Mouse (Mus musculus): ENCODE results near the gene Zscan2. TPM values are rescaled to one million over a fixed set of nuclear protein-coding genes. Genes with fewer than 3 reads are reported as not detected.
"Not testable (repeated sequence)": the region's sequence is repeated elsewhere in the genome, so short reads cannot be mapped to it uniquely, and the experiment has no call there.

The Zscan2 gene
- 1.5 TPM in 1 of 2 replicates, not detected in the other for polyA plus RNA-seq (2012; ENCODE audit: insufficient read depth, insufficient read length, missing spikeins)

DNA sequence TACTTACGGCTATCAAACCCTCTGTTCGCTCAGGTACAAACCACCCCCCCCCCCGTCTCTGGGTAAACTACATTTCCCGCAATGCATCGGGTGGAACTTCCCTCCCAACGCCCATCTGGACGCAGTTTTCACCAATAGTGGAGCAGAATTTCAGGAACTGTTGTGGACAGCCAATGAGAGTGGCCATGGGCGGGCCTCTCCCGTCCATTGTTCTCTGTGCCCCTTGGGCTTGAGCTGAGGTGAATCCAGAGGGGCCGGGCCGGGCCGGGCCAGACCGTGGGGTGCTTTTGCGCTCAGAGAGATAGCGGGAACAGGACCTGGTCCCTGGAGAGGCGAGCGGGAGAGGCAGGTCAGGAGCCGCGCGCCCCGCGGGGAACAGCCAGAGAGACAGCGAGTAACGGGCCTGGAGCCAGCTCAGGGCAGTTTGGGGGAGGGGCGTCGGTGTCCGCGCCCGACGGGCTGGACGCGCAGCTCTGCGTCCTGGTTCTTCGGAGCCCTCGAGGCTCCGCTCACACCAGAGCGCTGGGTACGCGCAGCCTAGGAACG is at the start of gene Zscan2:
TSS of gene Zscan2 (plus strand) at position 192 of the 546 bp plus-strand sequence.
- peak within 1 kb of the TSS; percentile 77 for H3K27ac ChIP-seq (replicated peaks; ENCODE audit: low read depth, low read length)
- peak within 1 kb of the TSS; percentile 98 for H3K4me3 ChIP-seq (ENCODE audit: insufficient read depth, low read depth, low read length)
- peaks cover 4% of the 10 kb centered on the region for H3K4me1 ChIP-seq (ENCODE audit: control insufficient read depth, insufficient read depth, insufficient read length, low read length)

DNA sequence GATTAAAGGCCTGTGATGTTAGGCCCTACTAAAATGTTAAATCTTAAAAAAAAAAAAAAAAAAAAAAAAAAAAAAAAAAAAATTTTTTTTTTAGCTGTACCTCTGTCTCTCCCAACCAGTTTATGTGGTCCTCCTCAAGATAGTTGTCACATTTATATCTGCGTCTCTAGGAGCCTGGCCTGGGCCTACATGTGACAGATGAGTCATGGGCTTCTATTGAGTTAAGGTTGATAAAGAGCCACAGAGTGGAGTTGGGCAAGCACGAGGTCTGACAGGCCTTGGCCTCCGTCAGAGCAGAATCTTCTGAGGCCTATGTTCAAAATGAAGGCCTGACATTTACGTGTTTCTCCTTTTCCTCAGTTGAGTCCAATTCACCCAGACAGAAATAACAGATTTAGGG is 47.3 kb upstream of the Zscan2 start:
- Histone ChIP-seq H3K27ac (replicated peaks; ENCODE audit: low read depth, low read length) (no peak overlapping the region), H3K4me3 (ENCODE audit: insufficient read depth, low read depth, low read length) (no peak overlapping the region), H3K4me1 (ENCODE audit: control insufficient read depth, insufficient read depth, insufficient read length, low read length) (no peaks in the 10 kb centered on the region)

DNA sequence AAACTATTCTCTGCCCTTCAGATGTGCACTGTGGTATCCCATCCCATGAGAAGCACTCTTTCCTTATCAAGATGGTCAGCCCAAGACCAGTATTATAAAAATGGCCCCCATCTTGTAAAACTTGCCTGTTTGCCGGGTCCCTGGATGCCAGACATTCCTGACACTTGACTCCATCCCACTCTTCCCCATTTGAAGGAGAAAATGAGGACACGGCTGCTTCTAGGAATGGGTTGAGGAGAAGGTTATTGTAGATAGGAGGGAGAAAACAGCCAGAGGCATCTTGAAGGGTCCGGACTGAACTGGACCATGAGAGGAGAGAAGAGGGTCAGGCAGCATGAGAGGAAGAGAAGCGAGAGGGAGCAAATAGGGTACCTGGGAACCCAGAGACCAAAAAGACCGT is 44.1 kb upstream of the Zscan2 start:
- Histone ChIP-seq H3K4me3 (ENCODE audit: insufficient read depth, low read depth, low read length) (no peak overlapping the region), H3K27ac (replicated peaks; ENCODE audit: low read depth, low read length) (no peak overlapping the region), H3K4me1 (ENCODE audit: control insufficient read depth, insufficient read depth, insufficient read length, low read length) (no peaks in the 10 kb centered on the region)

DNA sequence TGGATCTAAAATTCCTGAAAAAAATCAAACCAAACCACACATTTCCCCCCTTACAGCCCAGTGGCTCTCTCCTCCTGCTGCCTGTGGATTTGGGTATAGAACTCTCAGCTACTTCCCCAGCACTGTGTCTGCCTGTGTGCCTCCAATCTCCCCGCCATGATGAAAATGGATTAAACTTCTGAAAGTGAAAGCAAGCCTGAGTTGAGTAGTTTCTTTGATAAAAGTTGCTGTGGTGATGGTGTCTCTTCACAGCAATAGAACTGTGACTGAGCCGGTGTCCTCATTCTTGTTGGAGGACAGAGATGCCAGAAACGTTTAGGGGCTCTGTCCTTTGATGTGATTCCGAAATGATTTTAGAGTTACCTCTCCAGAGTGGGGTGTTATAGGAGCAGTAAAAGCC is 39.9 kb upstream of the Zscan2 start:
- Histone ChIP-seq H3K27ac (replicated peaks; ENCODE audit: low read depth, low read length) (no peak overlapping the region), H3K4me3 (ENCODE audit: insufficient read depth, low read depth, low read length) (no peak overlapping the region), H3K4me1 (ENCODE audit: control insufficient read depth, insufficient read depth, insufficient read length, low read length) (peaks cover 2% of the 10 kb centered on the region; the same call in 1 of the 2 replicates)

DNA sequence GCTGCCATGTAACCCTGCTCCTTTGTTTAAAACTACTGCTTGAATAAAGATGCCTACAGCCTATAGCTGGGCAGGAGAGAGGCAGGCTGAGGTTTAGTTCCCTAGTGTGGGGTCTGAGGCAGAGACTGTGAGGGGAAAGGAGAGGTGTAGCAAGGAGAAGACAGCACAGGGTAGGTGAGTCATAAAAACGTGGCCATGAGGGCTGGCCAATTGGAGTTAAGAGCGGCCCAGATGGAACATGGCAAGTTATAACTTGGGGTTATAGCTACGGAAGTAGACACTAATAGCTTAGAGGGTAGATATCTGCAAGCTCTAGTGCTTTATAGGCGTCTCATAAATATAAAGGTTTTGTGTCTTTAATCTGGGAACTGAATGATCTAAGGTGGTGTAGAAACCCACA is 37.5 kb upstream of the Zscan2 start:
- no peak overlapping the region for H3K4me3 ChIP-seq (ENCODE audit: insufficient read depth, low read depth, low read length)
- H3K4me1 ChIP-seq (ENCODE audit: control insufficient read depth, insufficient read depth, insufficient read length, low read length), result peaks cover 2% of the 10 kb centered on the region; the same call in 1 of the 2 replicates
- H3K27ac ChIP-seq (replicated peaks; ENCODE audit: low read depth, low read length), result no peak overlapping the region

DNA sequence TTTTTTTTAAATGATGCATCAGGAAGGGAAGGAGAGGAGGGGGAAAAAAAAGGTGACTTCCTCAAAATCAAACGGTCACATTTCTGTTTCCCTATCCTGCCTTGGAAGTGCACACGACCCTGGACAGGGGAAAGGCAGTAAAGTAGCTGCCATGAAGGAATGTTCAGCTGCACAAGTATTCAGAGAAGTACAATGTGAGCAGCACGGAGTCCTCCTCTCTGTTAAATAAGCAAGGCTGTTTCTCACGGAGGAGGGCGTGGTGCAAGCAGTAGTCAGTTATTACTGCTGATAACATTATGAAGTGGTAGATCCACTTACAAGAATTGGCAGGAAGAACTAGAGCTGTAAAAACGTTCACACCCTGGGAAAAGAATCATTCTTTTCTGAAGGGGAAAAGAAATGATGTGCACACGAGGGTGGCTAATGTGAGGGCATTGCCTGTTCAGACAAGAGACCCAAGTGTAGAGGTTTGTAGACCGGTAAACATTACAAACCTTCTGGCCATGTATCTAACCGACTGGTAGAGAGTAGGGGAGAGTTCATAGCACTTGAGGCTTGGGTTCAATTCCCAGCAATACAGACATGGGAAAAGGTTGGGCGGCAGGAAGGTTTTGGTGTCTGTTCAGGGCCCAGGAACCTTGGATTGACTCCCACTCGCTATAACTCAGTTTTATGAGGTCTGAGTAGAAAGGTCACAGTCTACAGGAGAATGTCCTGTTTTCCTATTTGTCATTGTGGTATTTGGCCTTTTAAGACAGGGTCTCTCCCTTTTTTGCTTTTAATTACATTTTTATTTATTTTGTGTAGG is 36.6 kb upstream of the Zscan2 start:
- Histone ChIP-seq H3K27ac (replicated peaks; ENCODE audit: low read depth, low read length) (no peak overlapping the region), H3K4me3 (ENCODE audit: insufficient read depth, low read depth, low read length) (no peak overlapping the region), H3K4me1 (ENCODE audit: control insufficient read depth, insufficient read depth, insufficient read length, low read length) (peaks cover 2% of the 10 kb centered on the region; the same call in 1 of the 2 replicates)

DNA sequence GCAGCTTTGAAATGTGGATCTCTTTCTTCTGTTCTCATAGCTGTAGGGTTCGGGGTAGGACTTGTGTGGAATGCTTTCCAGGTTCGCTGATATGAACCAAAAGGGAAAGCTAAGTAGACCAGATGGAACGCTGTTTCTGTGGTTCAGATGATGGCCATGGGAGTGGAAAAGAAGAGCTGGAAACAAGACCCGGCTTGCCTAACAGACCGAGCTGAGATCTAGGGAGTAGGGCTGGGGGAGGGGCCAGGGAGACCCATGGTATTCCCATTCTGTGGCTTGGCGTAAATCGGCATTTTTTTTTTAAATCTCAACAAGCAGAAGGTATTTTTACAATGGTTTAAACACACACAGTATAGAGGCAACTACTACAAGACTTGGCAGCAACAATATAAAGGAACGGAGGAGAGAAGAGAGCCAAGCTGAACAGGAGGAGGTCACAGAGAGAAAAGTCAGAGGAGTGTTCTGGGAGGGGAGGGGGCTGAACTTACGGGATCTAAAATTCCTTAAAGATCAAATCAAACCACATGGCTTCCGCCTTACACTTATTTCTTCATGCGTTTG is 34.8 kb upstream of the Zscan2 start, which contains the start of gene Iqgap1:
TSS of gene Iqgap1 (minus strand) at position 132 of the 561 bp plus-strand sequence.
- H3K27ac ChIP-seq (replicated peaks; ENCODE audit: low read depth, low read length), result no peak within 1 kb of the TSS
- H3K4me3 ChIP-seq (ENCODE audit: insufficient read depth, low read depth, low read length), result no peak within 1 kb of the TSS
- H3K4me1 ChIP-seq (ENCODE audit: control insufficient read depth, insufficient read depth, insufficient read length, low read length), result peaks cover 2% of the 10 kb centered on the region; the same call in 1 of the 2 replicates

DNA sequence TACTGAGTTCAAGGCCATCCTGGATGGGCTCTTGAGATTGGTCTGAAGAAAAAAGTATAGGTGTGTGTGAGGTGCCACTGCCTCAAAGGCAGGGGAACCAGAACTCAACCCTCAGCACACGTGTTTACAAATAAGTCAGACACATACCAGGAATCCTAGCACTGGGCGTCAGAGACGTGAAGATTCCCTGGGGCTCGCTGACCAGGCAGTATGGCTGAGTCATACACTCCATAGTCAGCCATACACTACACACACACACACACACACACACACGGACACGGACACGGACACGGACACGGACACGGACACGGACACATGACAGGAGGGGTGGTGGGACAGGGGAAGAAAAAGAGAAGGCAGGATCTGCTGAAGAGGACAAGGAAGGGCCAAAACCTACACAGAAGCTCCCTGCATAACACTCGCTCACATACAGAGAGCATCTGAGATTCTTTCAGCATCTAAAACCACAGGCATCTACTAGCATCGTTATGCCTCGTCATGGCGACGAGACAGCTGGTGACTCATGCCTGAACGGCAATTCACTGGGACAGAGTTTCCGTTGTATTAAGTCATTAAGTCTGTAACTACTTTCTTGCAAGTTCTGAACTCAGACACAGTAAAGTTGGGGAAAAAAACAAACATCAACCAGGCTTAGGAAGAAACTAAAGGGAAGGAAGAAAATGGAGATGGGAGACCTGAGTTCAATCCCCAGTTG is 32.4 kb upstream of the Zscan2 start:
- H3K4me1 ChIP-seq (ENCODE audit: control insufficient read depth, insufficient read depth, insufficient read length, low read length), result peaks cover 2% of the 10 kb centered on the region; the same call in 1 of the 2 replicates
- no peak overlapping the region for H3K4me3 ChIP-seq (ENCODE audit: insufficient read depth, low read depth, low read length)
- H3K27ac ChIP-seq (replicated peaks; ENCODE audit: low read depth, low read length), result no peak overlapping the region; the same call in 1 of the 2 replicates

DNA sequence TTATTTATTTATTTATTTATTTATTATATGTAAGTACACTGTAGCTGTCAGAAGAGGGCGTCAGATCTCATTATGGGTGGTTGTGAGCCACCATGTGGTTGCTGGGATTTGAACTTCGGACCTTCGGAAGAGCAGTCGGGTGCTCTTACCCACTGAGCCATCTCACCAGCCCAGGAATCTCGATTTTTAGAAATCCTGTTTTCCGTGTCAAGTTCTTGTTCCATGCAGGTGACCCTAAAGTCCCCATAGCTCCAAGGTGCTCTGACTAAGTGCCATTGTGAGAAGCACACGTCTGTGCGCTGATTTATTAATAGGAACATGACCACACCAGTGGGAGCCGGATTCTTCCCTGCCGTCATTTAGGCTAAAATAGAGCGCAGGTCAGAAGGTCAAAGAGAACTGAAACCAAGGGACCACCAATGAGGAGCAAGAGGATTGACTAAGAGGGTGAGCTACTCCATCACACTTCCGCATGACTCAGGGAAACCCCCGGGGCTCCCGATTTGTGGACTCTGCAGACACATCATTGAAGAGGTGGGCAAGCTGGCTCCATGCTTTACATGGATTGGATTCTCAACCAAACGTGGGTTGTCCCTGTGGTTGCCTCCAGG is 30.4 kb upstream of the Zscan2 start:
- H3K4me3 ChIP-seq (ENCODE audit: insufficient read depth, low read depth, low read length), result no peak overlapping the region

DNA sequence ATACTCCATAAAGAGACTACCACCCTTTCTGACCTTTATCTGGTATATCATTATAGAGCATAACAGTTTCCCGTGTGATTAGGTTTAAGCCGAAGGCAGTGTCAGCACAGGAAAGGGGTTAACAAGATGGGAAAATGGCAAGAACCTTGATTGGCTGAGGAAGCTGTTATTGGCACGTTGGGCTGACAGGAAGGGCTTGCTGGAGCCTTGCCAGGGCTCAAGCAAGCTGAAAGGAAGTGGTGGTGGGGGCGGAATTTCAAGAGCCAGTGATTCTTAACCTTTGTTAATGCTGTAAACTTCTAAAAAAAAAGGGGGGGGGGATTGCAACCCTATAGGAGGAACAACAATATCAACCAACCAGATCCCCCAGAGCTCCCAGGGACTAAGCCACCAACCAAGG is 28.5 kb upstream of the Zscan2 start:
- Histone ChIP-seq H3K4me1 (ENCODE audit: control insufficient read depth, insufficient read depth, insufficient read length, low read length) (no peaks in the 10 kb centered on the region; the same call in 1 of the 2 replicates), H3K27ac (replicated peaks; ENCODE audit: low read depth, low read length) (no peak overlapping the region), H3K4me3 (ENCODE audit: insufficient read depth, low read depth, low read length) (no peak overlapping the region)

More for the DNA sequence above, 30.4 kb upstream of the Zscan2 start:
- H3K4me1 ChIP-seq (ENCODE audit: control insufficient read depth, insufficient read depth, insufficient read length, low read length), result no peaks in the 10 kb centered on the region; the same call in 1 of the 2 replicates
- no peak overlapping the region for H3K27ac ChIP-seq (replicated peaks; ENCODE audit: low read depth, low read length)

DNA sequence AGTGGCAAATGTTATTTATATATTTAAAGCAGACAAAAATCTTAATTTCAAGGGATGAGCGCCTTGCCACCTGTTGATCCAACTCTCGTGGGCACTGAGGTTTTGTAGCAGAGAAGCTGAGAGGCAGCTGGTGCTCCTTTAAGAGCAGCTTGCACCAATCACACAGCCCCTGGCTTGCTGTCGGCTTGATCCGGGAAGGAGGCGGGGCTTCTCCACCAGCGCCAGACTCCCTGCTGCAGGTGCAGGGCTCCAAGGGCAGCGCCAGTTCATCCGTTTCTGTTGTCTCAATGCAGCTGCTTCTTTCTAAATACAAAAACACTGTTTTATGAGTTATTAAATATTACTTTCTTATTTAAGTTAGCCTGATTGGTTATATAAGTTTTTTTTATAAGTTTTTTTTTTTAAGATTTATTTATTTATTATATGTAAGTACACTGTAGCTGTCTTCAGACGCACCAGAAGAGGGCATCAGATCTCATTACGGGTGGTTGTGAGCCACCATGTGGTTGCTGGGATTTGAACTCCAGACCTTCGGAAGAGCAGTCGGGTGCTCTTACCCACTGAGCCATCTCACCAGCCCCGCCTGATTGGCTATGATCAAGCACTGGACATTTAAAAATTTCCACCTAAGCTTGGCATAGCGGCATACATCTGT is 27.6 kb upstream of the Zscan2 start:
- H3K4me1 ChIP-seq (ENCODE audit: control insufficient read depth, insufficient read depth, insufficient read length, low read length); H3K4me3 ChIP-seq (ENCODE audit: insufficient read depth, low read depth, low read length); H3K27ac ChIP-seq (replicated peaks; ENCODE audit: low read depth, low read length): not testable (repeated sequence)

DNA sequence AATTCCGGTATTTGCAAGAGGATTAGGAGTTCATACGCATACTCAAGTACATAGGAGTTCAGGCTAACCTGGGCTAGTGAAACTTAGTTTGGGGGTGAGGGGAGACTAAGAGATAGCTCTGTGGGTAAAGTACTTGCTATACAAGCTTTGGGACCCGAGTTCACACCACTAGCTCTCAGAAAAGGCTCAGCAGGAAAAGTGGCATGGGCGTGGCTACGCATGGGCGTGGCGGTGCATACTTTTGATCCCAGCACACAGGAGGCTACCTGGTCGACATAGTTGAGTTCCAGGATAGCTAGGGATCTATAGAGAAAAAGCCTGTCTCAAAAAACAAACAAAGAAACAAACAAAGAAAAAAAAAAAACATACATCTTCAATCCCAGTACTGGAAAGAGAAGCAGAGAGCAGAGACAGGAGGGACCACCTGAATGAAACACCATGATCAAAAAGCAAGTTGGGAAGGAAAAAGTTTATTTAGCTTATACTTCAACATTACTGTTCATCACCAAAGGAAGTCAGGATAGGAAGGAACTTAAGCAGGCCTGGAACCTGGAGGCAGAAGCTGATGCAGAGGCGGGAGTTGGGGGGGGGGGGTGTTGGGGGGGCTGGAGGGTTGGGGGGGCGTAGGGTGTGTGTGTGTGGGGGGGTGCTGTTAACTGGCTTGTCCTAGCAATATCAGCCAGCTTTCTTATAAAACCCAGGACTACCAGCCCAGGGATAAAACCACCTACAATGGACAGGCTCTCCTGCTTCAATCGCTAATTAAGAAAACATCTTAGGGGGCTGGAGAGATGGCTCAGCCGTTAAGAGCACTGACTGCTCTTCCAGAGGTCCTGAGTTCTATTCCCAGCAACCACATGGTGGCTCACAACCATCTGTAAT is 26.8 kb upstream of the Zscan2 start:
- Histone ChIP-seq H3K4me1 (ENCODE audit: control insufficient read depth, insufficient read depth, insufficient read length, low read length) (no peaks in the 10 kb centered on the region), H3K27ac (replicated peaks; ENCODE audit: low read depth, low read length) (no peak overlapping the region), H3K4me3 (ENCODE audit: insufficient read depth, low read depth, low read length) (no peak overlapping the region)

DNA sequence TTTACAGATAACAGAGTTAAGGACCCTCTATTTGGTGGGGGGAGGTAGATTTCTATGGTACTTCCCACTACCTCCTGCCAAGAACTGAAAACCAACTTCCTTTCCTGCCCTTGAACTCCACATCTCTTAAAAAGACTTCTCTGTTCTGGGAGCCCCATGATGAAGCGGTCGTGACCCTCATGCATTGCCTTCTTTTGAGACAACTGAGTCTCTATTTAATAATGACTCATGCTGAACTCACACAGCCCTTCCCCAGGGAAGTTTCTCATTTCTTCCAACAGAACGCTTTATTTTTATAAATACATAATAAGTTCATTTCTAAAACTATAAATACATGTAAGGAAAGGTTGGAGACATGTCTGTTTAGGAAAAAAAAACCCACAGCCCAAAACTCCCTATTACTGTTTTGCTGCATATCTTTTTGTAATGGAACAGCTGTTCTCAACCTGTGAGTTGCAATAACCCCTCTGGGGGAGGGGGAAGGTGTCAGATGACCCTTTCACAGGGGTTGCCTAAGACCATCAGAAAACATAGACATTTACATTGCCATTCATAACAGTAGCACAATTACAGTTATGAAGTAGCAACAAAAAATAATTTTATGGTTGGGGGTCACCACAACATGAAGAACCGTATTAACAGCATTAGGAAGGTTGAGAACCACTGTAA is 24.6 kb upstream of the Zscan2 start:
- 0 out of 2 replicates have a peak overlapping the region, but pooled peaks have one; percentile 17 for H3K27ac ChIP-seq (replicated peaks; ENCODE audit: low read depth, low read length)
- H3K4me1 ChIP-seq (ENCODE audit: control insufficient read depth, insufficient read depth, insufficient read length, low read length), result no peaks in the 10 kb centered on the region
- no peak overlapping the region for H3K4me3 ChIP-seq (ENCODE audit: insufficient read depth, low read depth, low read length)

All from brown adipose tissue, adult 24 weeks (tissue).